Mouse (Mus musculus) effector memory CD4-positive, alpha-beta T cell, adult 5 months (primary cell): ENCODE results near the gene Krtap19-4. TPM values are rescaled to one million over a fixed set of nuclear protein-coding genes. Genes with fewer than 3 reads are reported as not detected.

Source experiments
- polyA plus RNA-seq: library from polyadenylated mRNA; unstranded; fragments of 100-300 nt; shearing (Covaris generic); gene quantifications from one replicate; pipeline ENCODE4 v1.2.1, GENCODE M21; 2017

The Krtap19-4 gene
- polyA plus RNA-seq, result not detected

DNA sequence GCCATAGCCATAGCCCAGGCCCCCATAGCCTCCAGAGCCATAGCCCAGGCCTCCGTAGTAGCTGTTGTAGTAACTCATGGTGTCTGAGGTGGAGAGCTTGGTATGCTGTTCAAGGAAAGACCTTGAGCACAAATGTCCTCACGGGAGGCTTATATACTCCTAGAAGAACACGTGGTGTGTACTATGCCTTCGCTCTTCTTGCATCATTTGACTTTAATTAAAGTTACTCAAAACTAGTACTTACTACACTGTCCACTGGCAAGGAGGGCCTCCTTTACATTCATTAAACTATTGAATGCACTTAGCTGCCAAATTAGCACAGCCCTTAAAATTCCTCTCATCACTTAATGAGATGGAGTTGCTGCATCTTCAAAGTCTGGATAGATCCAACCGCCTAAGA, at the start of gene Krtap19-4:
TSS of gene Krtap19-4 (minus strand) at position 101 of the 400 bp plus-strand sequence.

DNA sequence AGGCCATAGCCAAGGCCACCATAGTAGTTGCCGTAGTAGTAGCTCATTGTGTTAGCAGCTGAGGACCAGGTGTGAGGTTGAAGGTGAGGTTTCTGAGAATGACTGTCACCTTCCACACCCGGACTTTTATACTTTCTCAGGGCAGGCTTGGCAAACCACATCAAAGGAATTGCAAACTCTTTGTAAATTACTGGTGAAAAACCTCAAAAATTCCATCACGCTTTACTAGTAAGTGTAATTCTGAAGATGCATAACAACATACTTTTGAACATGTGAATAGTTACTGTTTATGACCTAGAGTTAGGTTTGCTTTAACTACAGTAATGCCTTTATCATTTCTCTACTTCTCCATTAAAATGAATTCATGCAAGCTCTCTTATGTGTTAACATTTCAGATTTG, 47.3 kb upstream of the Krtap19-4 start, which contains the start of gene Krtap19-9b:
TSS of gene Krtap19-9b (minus strand) at position 101 of the 400 bp plus-strand sequence.

DNA sequence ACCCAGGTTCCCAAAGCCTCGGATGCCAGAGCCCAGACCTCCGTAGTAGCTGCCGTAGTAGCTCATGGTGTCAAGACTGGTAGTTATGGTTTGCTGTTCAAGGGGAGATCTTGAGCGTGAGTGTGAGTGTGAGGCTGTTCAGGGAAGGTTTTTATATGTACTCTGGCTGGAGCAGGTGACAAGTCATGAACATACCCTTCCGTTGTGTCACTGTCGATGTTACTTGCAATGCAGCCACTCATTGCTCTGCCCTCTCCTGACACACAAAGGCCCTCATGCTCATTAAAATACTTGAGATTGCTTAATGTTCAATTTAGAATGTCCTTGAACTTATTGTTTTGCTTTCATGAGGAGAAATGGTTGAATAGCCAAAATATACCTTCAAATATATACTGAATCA, 11.5 kb upstream of the Krtap19-4 start, which contains the start of gene Krtap19-5:
TSS of gene Krtap19-5 (minus strand) at position 101 of the 400 bp plus-strand sequence.

DNA sequence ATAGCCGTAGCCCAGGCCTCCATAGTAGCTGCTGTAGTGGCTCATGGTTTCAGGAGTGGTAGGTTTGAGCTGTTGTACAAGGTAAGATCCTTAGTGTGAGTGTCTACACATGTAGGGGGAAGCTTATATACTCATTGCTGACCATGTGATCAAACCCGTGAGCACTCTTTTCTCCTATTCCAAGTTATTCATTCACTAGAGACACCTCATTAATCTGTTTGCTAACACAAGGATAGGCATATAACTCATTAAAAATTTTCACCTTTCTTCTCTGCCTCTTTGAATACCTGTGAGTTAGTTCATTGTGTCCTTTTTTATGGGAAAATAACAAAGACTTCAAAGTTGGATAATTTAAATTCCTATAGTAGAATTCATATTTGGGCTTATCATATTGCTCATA, 7.0 kb downstream of the Krtap19-4 start, which contains the start of gene Krtap19-3:
TSS of gene Krtap19-3 (minus strand) at position 101 of the 400 bp plus-strand sequence.

DNA sequence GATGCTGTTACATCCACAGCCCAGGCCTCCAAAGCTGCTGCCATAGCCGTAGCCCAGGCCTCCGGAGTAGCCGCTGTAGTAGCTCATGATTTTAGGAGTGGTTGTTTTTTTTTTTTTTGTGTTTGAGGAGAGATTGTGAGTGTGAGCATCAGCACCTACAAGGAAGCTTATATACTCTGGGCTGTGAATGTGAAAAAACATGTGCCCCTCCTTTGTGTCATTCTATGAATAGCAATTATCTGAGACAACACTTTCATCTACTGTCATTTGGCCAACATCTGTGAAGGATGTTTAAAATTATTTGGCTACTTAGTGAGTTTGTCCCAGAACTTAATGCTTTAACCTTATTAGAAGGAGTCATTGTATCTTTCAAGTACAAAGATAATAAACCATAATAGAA, 10.7 kb downstream of the Krtap19-4 start, which contains the start of gene Krtap19-2:
TSS of gene Krtap19-2 (minus strand) at position 101 of the 400 bp plus-strand sequence.

DNA sequence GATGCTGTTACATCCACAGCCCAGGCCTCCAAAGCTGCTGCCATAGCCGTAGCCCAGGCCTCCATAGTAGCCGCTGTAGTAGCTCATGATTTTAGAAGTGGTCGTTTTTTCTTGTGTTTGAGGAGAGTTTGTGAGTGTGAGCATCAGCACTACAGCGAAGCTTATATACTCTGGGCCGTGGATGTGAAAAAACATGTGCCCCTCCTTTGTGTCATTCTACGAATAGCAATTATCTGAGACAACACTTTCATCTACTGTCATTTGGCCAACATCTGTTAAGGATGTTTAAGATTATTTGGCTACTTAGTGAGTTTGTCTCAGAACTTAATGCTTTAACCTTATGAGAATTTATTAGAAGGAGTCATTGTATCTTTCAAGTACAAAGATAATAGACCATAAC, 15.6 kb downstream of the Krtap19-4 start, which contains the start of gene Krtap19-1:
TSS of gene Krtap19-1 (minus strand) at position 101 of the 400 bp plus-strand sequence.

Other genes starting within 250 kb of the Krtap19-4 start
- gene Krtap26-1, start 237.3 kb downstream of the Krtap19-4 start, polyA plus RNA-seq, result not detected
- not detected for gene Krtap27-1, start 213.4 kb downstream of the Krtap19-4 start, polyA plus RNA-seq
- gene 2310061N02Rik, start 177.1 kb downstream of the Krtap19-4 start, polyA plus RNA-seq, result not detected
- not detected for gene Krtap13-1, start 156.2 kb downstream of the Krtap19-4 start, polyA plus RNA-seq
- gene Krtap13, start 133.5 kb downstream of the Krtap19-4 start, polyA plus RNA-seq, result not detected
- gene 2310034C09Rik, start 126.2 kb downstream of the Krtap19-4 start, polyA plus RNA-seq, result not detected
- gene 2310057N15Rik, start 110.9 kb downstream of the Krtap19-4 start, polyA plus RNA-seq, result not detected
- not detected for gene Gm5965, start 107.2 kb downstream of the Krtap19-4 start, polyA plus RNA-seq
- not detected for gene Gm20741, start 72.9 kb downstream of the Krtap19-4 start, polyA plus RNA-seq
- not detected for gene Krtap15, start 64.9 kb downstream of the Krtap19-4 start, polyA plus RNA-seq
- gene Krtap14, start 58.9 kb downstream of the Krtap19-4 start, polyA plus RNA-seq, result not detected
- not detected for gene Krtap19-1, start 15.7 kb downstream of the Krtap19-4 start, polyA plus RNA-seq
- gene Krtap19-2, start 10.8 kb downstream of the Krtap19-4 start, polyA plus RNA-seq, result not detected
- not detected for gene Krtap19-3, start 7.1 kb downstream of the Krtap19-4 start, polyA plus RNA-seq
- gene Krtap19-5, start 11.4 kb upstream of the Krtap19-4 start, polyA plus RNA-seq, result not detected
- not detected for gene Krtap19-9b, start 47.2 kb upstream of the Krtap19-4 start, polyA plus RNA-seq
- not detected for gene Krtap16-3, start 77.8 kb upstream of the Krtap19-4 start, polyA plus RNA-seq
- not detected for gene Krtap22-2, start 125.7 kb upstream of the Krtap19-4 start, polyA plus RNA-seq
- gene Gm10229, start 130.2 kb upstream of the Krtap19-4 start, polyA plus RNA-seq, result not detected
- gene Krtap6-1, start 146.6 kb upstream of the Krtap19-4 start, polyA plus RNA-seq, result not detected
- not detected for gene Gm10228, start 156.4 kb upstream of the Krtap19-4 start, polyA plus RNA-seq
- gene Krtap6-5, start 162.8 kb upstream of the Krtap19-4 start, polyA plus RNA-seq, result not detected
- not detected for gene 1110025L11Rik, start 178.9 kb upstream of the Krtap19-4 start, polyA plus RNA-seq
- gene Krtap6-3, start 198.9 kb upstream of the Krtap19-4 start, polyA plus RNA-seq, result not detected